Mouse (Mus musculus): Measurements from ENCODE around the gene Wdr95.

Wdr95 gene

DNA sequence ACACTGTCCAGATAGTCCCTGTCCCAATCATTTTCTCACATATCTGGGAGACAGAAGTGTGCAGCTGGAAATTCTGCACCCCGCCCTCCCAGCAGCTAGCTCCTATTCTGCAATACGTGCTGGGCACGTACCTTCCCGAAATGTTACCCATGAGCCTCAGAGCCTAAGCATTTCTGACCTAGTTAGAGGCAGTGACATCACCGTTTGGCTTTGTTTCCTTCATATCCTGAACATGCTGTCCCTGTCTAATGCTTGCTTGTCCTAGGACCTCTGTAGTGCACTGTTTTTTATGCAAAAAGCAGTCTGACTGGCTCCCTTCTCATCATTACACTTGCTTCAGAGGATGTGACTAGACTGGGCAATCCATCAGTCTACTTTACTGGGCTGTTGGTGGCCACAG, 38.5 kb downstream of the Wdr95 start:
- in situ Hi-C loops (cut with MboI; ENCODE audit: unreplicated experiment in 2 of 2), result no loop called here

DNA sequence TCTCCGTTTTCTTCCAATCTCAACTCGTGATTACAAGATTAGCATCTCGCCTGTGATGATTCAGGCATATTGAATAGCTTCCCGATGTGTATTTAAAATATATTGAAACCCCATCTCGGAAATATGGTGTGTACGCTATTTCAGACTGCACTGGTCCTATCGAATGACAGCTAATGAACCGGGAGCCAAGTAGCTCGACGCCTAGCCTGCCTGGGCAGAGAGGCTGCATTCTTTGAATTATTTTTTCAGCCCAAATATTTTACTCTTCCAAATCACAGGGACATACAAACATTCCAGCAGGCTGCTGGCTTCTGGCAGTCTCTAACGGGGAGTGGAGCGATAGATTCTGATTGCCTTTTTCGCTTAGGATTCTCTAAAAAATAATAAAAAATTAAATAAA, 40.5 kb downstream of the Wdr95 start:
- in situ Hi-C loops (cut with MboI; ENCODE audit: unreplicated experiment in 2 of 2), result no loop called here

DNA sequence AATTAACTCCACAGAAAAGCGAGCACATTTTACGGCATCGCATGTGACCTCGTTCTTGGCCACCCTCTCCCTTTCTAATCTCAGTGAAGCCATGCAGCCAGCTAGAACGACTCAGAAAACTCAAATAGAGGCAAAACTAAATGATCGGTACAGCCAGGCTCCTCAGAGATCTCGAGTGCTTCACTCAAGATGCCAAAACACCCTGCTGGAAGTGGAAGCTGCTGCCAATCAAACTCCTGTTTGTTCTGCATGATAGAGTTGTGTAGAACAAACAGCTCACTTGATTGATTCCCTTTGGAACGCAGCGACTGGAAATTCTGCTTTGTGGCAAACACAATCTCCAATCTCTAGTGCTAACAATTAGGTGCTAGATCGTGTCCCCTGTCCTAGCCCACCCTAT, 48.5 kb downstream of the Wdr95 start:
- in situ Hi-C loops (cut with MboI; ENCODE audit: unreplicated experiment in 2 of 2), result no loop called here

DNA sequence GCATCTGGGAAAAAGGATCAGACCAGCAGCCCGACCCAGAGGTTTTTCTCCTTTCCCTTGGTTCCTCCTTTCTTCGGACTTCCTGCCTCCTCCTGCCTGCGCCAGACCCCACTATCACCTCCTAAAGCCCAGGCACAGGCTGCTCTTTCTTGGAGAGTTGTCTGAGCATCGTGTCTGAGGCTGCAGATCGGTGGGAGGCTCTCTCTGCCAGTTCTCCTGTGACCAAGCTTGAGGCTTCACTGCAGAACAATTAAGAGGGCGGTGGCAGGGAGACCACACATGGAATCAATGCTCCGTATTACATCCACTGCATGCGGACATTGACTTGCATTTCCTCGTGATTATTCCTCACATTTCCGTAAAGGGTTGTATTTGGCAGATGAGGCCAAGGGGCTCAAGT, 49.0 kb downstream of the Wdr95 start:
- in situ Hi-C loops (cut with MboI; ENCODE audit: unreplicated experiment in 2 of 2), result no loop called here

DNA sequence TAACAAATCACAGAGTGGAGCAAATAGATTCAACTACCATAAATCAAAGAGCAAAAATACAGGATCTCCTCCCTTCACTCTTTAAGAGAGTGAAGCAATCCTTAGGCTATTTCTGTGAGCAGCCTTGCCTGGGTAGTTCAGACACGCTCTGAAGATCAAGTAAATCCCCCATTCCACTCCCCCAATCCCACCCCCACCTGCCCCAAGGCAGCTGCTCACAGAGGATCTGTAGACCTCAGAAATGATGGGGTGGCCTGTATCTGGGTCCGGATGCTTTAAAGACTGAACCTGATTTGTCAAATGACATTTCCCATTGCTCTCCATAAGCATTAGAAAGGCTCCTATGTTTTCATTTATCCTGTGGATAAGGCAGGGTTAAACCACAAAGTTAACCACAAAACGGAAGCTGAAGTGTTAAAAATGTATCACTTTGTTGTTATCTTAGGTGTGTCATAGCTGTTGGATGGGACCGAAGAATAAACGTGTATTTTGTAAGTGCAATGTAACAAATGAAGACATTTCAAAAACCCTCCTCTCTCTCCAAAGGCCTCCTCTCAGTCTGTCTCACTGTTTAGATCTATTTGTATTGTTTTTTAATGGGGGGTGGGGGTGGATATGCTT, 54.3 kb downstream of the Wdr95 start:
- in situ Hi-C loops (cut with MboI; ENCODE audit: unreplicated experiment in 2 of 2), result loop anchor here in 1 of 2 experiments (10.0 kb wide), 1 partner anchor 432 kb away; the partner anchor contains the start of gene Rxfp2

DNA sequence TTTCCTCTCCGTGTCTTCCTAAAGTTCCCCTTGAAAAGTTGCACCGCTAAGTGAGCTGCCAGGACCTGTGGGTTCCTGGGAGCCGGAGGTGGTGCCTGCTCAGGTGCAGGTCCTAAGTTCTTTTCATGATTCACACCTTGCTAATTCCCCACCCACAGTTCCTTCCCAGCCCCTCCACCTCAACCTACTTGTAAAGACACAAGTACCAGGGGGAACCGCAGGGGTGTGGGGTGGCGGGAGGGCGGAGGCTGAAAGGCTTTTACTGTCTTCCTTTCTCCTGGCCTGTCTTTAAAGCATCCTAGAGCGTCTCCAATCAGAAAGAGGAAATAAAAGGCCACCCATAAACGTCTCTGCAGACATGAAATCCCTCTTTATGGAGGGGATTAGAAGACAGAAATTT, 55.0 kb downstream of the Wdr95 start:
- in situ Hi-C loops (cut with MboI; ENCODE audit: unreplicated experiment in 2 of 2), result loop anchor here in 1 of 2 experiments (10.0 kb wide), 1 partner anchor 431 kb away; the partner anchor contains the start of gene Rxfp2

DNA sequence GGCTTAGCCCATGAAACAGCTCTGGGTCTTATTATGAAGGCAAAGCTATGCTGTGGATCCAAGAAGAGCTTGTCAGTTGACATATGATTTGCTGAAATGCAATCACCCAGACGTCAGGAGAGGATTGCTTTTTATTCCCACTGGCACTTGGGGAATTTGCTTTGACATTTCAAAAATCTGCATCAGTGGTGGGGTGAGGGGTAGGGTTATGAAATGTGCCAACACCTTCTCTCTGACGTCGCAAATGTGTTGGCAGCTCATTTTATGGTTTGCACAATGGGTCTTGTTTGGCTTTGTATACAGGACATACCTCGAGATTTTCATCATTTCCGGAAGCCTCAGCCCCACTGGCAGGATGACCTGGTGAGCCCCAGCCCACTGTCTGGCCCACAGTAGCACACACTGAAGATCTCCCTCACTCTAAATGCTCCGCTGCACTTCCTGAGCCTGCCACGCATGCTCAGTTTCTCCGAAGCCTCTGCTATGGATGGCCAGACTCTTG, 55.7 kb downstream of the Wdr95 start:
- in situ Hi-C loops (cut with MboI; ENCODE audit: unreplicated experiment in 2 of 2), result loop anchor here in 1 of 2 experiments (10.0 kb wide), 1 partner anchor 431 kb away; the partner anchor contains the start of gene Rxfp2

DNA sequence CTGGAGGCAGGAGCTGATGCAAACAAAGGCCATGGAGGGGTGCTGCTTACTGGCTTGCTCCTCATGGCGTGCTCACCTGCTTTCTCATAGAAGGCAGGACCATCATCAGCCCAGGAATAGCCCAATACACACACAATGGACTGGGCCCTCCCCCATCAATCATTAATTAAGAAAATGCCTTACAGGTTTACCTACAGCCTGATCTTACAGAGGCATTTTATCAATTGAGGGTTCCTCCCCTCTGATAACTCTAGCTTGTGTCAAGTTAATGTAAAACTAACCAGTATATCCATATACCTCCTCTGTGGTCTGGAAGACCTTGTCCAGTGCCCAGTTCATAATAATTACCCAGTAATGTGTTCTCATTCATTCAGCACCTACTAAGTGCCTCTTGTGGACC, 56.8 kb downstream of the Wdr95 start:
- in situ Hi-C loops (cut with MboI; ENCODE audit: unreplicated experiment in 2 of 2), result loop anchor here in 1 of 2 experiments (10.0 kb wide), 1 partner anchor 430 kb away; the partner anchor contains the start of gene Rxfp2

DNA sequence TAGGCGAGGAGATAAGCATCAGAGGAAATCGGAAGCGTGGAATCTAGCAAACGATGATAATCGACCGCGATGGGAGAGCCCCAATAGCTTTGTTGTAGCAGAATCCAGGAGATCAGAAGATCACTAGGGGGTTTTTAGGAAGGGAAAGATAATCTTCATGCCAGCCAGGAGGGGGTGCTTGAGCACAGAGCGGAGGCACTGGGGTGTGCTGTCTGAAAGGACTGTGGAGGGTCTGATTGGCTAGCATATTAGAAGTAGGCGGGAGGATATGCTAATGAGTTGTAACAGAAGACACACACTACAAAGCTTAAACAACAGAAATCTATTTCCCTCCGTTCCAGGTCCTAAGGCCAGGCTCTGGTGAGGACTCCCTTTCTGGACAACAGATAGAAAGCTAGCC, 57.4 kb downstream of the Wdr95 start:
- in situ Hi-C loops (cut with MboI; ENCODE audit: unreplicated experiment in 2 of 2), result loop anchor here in 1 of 2 experiments (10.0 kb wide), 1 partner anchor 429 kb away; the partner anchor contains the start of gene Rxfp2

DNA sequence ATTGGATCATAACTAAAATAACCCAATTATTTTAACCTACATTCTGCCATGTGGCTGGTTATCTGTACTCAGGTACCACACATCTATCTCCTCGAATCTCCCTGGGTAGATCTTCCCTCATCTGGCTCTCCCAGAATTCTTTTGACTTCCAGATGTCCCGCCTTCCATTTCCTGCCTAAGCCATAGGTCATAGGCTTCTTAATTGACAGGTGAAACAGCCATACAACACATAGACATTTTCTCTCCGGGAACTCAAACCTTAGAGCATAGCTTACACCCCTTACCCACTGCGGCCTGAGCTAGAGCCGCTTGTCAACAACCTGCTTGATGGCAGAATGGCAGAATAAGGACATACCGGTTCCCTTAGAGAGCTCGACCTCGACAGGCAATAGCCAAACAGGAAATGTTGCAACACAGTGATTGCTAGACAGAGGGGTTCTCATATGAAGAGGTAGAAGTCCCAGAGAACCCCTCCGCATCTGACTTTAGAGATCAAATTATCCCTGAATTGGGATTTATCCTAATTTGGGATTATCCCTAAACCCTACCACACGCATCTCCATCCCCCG, 58.9 kb downstream of the Wdr95 start:
- in situ Hi-C loops (cut with MboI; ENCODE audit: unreplicated experiment in 2 of 2), result loop anchor here in 1 of 2 experiments (10.0 kb wide), 1 partner anchor 427 kb away; the partner anchor contains the start of gene Rxfp2

DNA sequence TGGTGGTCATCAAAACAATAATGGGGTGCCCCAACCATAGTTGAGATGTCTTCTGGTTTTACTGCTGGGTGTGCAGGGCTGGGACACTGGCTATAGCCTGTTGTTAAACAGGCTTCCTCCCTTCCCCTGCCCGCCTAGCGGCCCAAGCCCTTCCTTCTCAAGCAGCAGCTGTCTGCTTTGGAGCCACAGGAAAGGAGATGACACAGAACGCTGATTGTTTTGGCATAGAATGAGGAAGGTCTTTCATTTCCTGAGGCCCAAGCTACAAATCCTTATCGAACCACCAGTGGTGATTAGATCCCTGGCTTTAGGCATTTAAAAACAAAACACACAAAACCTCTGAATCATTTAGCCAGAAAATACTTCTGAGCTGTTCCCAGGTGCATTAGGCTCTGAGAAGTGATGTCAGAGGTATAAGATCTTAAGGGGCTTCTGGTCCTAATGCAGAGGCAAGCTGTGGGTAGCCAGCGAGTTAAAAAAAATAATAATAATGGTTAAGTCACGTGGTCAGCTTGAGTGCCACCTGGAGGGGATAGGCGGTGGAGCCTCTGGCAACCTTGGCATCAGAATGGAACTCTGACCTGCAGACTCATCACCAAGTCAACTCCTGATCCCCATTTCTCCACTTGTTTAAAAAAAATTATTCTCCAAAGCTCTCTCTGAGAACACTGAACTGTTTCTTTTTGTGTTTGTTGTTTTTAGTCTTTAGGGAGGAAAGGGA, 60.5 kb downstream of the Wdr95 start:
- in situ Hi-C loops (cut with MboI; ENCODE audit: unreplicated experiment in 2 of 2), result loop anchor here in 1 of 2 experiments (10.0 kb wide), 1 partner anchor 426 kb away; the partner anchor contains the start of gene Rxfp2

DNA sequence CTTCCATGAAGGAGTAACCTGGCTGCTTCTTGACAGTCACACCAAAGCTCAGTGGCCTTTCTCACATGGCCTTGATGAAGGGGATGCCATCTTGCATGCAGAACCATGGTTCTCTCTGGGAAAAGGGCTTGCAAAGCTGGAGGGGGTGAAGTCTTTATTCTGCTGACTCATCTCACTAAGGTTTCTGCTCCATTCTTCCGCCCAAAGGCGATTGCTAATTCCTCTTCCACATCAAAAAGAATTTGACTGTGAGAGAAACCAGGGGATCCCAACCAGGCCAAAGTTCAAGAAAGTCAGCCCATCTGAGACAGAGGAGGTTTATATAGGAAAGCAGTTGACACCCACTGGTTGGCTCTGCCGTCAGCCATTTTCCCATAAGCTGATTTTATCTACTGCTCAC, 61.5 kb downstream of the Wdr95 start:
- in situ Hi-C loops (cut with MboI; ENCODE audit: unreplicated experiment in 2 of 2), result loop anchor here in 1 of 2 experiments (10.0 kb wide), 1 partner anchor 425 kb away; the partner anchor contains the start of gene Rxfp2

DNA sequence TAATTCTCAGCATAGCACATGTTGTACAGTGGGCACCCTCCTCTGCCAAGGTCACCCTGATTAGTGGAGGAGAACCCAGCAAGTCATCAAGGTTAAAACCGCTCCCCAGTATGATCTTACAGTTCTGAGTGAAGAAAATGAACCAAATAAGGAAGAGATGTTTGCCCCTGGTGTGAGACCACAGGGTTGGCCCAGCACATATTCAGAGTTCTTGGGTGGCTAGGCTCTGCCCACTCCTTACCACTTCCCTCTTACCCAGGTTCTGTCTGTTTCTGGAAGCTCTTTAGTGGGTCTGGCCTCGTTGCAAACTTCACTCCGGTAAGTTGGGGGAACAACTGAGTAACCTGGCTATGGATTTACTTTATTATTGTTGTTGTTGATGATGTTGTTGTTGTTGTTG, 65.7 kb downstream of the Wdr95 start:
- in situ Hi-C loops (cut with MboI; ENCODE audit: unreplicated experiment in 2 of 2), result no loop called here

DNA sequence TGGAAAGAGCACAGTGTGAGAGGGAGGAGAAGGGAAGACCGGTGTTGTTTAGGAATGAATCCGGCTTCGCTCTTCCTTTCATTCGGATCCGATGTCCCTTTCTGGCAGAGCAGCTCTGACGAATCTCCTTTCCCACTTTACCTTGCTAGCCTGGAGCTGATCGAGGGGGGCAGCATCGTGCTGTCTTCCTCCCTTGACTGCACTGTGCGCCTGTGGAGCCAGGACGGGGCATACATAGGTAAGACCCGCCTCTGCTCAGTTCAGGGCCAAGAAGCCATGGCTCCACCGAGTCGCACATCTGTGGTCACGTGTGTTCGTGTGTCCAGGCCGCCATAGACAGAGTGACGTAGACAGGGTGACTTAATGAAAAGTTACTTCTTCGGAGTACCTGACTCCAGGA, 68.9 kb downstream of the Wdr95 start:
- in situ Hi-C loops (cut with MboI; ENCODE audit: unreplicated experiment in 2 of 2), result no loop called here

DNA sequence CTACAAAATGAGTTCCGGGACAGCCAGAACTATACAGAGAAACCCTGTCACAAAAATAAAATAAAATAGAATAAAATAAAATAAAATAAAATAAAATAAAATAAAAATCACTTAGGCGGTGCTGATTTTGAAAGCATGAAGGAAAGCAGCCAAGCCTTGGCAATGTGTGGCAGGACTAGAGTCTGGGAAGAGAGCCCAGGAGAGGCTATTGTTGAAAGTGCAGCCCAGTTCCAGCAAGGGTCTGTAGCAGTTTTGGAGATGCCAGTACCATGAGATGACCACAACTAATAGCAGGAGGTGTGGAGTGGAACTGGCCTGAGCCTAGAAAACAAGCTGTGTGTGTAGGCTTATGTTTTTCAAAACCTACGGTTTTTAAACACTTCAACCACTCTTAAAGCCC, 73.5 kb downstream of the Wdr95 start:
- in situ Hi-C loops (cut with MboI; ENCODE audit: unreplicated experiment in 2 of 2), result no loop called here

DNA sequence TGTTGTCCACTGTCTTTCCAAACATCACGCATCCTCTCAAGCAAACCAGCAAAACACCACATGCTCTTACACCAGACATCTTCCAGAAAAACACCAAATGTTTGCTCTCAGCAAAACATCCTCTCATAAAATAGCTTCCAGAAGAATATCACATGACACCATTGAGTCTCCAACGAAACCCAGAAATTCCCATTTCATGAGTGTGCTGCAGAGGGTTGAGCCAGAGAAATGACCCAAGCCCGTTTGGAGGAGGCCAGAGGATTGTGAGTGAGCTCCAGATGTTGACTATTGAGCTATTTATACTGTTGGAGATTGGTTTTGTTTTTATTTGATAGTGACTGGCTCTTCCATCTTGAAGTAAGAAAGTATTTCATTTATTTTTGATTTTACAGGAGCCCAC, 74.8 kb downstream of the Wdr95 start:
- in situ Hi-C loops (cut with MboI; ENCODE audit: unreplicated experiment in 2 of 2), result no loop called here

DNA sequence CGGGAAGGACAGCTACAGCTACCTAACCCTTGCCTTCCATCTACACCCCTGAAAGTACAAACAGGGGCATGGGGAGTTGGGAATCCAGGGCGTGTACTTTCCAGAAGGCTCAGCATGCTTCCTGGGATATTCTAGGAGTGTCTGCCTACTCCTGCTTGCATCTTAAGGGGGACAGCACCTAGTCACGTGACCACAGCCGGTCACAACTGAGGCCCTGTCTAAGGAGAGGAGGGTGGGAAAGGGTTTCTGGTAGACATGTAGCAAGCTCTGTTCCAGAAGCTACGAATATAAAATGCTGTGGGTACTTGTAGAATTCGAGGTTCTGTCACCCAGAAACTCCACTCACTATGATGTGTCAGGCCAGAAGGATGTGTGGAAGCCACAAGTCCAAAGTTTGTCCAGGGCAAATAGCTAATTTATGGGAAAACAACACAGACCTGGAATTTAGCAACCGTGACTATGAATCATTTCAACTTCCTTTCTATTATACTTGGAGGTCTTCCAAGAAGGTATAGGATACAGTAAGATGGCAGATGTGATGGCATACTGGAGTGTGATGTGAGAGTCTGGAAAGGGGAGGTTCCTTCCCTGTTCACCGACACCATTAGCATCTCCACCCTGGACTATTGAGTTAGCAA, 78.7 kb downstream of the Wdr95 start:
- in situ Hi-C loops (cut with MboI; ENCODE audit: unreplicated experiment in 2 of 2), result no loop called here

DNA sequence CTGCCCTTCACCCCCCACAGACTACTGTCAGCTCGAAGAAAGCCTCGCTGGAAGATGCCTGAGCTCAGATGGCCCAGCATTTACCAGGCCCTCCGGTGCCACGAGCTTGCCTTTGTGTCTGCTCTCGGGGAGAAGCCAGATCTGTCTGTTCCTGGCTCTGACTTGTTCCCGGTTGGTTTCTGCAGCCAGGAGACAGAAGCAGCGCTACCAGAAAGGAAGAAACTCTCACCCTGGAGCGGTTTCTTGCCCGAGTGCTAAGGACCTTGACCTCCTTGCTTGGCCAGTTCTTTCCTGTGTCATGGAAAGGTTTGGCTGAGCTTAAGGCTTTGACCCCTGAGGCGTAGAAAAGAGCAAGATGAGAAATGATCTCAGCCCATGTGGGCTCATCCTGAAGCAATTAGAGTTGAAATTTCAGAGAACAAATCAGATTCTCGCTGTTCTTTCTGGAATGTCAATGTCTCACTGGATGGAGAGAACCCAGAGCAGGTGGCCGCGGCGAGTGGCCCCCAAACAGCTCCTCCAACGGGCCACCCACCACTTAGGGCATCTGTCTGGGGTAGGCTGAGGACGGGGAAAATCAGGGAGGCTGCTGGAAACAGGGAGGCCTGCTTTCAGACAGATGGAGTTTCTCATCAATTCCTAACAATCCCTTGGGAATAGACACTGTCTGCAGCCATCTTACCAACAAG, 83.1 kb downstream of the Wdr95 start:
- in situ Hi-C loops (cut with MboI; ENCODE audit: unreplicated experiment in 2 of 2), result no loop called here

DNA sequence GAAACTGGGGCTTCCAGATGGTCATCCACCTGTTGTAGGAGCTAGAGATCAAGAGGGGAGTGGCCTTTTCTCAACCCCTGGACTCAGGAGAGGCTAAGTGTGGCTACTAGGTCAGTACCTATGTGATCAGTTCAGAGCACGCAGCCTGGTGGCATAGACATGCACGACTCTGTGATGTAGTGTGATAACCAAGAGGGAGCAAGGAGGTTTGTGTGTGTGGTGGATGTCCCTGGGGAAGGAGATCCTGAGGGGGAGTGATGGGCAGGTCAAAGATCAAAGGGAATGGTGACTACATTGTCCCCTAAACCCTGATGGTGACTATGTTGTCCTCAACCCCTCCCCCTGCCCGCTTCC, 83.7 kb downstream of the Wdr95 start:
- in situ Hi-C loops (cut with MboI; ENCODE audit: unreplicated experiment in 2 of 2), result no loop called here

DNA sequence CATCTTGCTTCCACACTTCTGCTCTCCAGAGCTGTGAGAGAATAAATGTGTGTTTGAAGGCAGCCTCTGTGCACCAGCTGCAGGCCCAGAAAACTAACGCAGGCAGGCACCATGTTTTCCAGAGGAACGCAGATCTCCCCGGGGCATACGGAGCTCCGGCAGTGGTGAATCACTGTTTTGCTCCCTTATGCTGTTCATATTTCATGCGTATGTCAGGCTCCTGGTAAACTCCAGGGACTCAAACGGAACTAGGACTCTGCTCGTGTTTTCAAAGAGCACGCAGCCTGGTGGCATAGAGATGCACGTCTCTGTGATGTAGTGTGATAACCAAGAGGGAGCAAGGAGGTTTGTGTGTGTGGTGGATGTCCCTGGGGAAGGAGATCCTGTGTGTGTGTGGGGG, 84.3 kb downstream of the Wdr95 start:
- in situ Hi-C loops (cut with MboI; ENCODE audit: unreplicated experiment in 2 of 2), result no loop called here
